Mouse (Mus musculus): ENCODE data around the gene Shisa2.
"Not testable (repeated sequence)": the region's sequence is repeated elsewhere in the genome, so short reads cannot be mapped to it uniquely, and the experiment has no call there.

The Shisa2 gene

GRCm38 (mm10) chr14:59625158-59625805 is at the start of gene Shisa2:
Gene Shisa2, plus strand, starts transcription at chr14:59625308.
- DNase-seq (ENCODE audit: low spot score): peak; percentile 87

- peak; percentile 15 for DNase-seq (ENCODE audit: low spot score)
Measured at GRCm38 (mm10) chr14:59576385-59576784, 48.7 kb upstream of the Shisa2 start.

GRCm38 (mm10) chr14:59590614-59591013 is 34.5 kb upstream of the Shisa2 start:
- no peak for DNase-seq (ENCODE audit: low spot score)

GRCm38 (mm10) chr14:59591901-59592300 is 33.2 kb upstream of the Shisa2 start:
- DNase-seq (ENCODE audit: low spot score): no peak

- no peak for DNase-seq (ENCODE audit: low spot score)
Measured at GRCm38 (mm10) chr14:59592593-59592992, 32.5 kb upstream of the Shisa2 start.

- DNase-seq (ENCODE audit: low spot score): no peak
Measured at GRCm38 (mm10) chr14:59594988-59595387, 30.1 kb upstream of the Shisa2 start.

- peak; percentile 98 for DNase-seq (ENCODE audit: low spot score)
Measured at GRCm38 (mm10) chr14:59597398-59598259, 27.5 kb upstream of the Shisa2 start, which contains the start of gene Cdadc1. Gene Cdadc1, minus strand, starts transcription at chr14:59597959.

- DNase-seq (ENCODE audit: low spot score): no peak
Measured at GRCm38 (mm10) chr14:59598260-59598627, 26.9 kb upstream of the Shisa2 start.

GRCm38 (mm10) chr14:59604002-59604645 is 21.0 kb upstream of the Shisa2 start:
- no peak for DNase-seq (ENCODE audit: low spot score)

- DNase-seq (ENCODE audit: low spot score): peak; percentile 92
Measured at GRCm38 (mm10) chr14:59605671-59606353, 19.3 kb upstream of the Shisa2 start.

- DNase-seq (ENCODE audit: low spot score): no peak
Measured at GRCm38 (mm10) chr14:59607021-59607420, 18.1 kb upstream of the Shisa2 start.

GRCm38 (mm10) chr14:59612920-59613625 is 12.0 kb upstream of the Shisa2 start:
- peak; percentile 89 for DNase-seq (ENCODE audit: low spot score)

- not testable (repeated sequence) for DNase-seq (ENCODE audit: low spot score)
Measured at GRCm38 (mm10) chr14:59614149-59614548, 11.0 kb upstream of the Shisa2 start.

- no peak for DNase-seq (ENCODE audit: low spot score)
Measured at GRCm38 (mm10) chr14:59616802-59617201, 8.3 kb upstream of the Shisa2 start.

GRCm38 (mm10) chr14:59624326-59624885 is 702 bp upstream of the Shisa2 start:
- peak; percentile 12 for DNase-seq (ENCODE audit: low spot score)

GRCm38 (mm10) chr14:59625806-59626364 is 777 bp downstream of the Shisa2 start:
- DNase-seq (ENCODE audit: low spot score): no peak

- DNase-seq (ENCODE audit: low spot score): no peak
Measured at GRCm38 (mm10) chr14:59626711-59627110, 1.6 kb downstream of the Shisa2 start.

GRCm38 (mm10) chr14:59627142-59627680 is 2.1 kb downstream of the Shisa2 start:
- no peak for DNase-seq (ENCODE audit: low spot score)

GRCm38 (mm10) chr14:59627823-59628222 is 2.7 kb downstream of the Shisa2 start:
- DNase-seq (ENCODE audit: low spot score): no peak

GRCm38 (mm10) chr14:59629308-59629707 is 4.2 kb downstream of the Shisa2 start:
- no peak for DNase-seq (ENCODE audit: low spot score)

- DNase-seq (ENCODE audit: low spot score): no peak
Measured at GRCm38 (mm10) chr14:59630096-59630495, 5.0 kb downstream of the Shisa2 start.

Data from testis, postnatal 10 days (tissue).